Mouse (Mus musculus) bone marrow, adult 2 months (tissue): ENCODE measurements at regions not wholly inside any gene's neighbourhood (a gene's known extent, or its start where the extent isn't known, plus 50 kb on each side); places are given as distances from the start of the nearest gene placed in this dataset.

Source experiments
- H3K27ac ChIP-seq: fragments of 200-500 bp; 2 replicates; pipeline ENCODE4 v1.5.1; 2012; ENCODE audit warnings: low read depth, mild to moderate bottlenecking, control low read depth, inconsistent platforms, low read length; ENCODE audit not compliant: control insufficient read depth, poor library complexity, insufficient read depth
- H3K4me1 ChIP-seq: fragments of 200-500 bp; 2 replicates; pipeline ENCODE4 v1.6.1; 2011; ENCODE audit warnings: low read length; ENCODE audit not compliant: control insufficient read depth, insufficient read depth
- H3K4me3 ChIP-seq: fragments of 200-500 bp; replicated peaks from 2 replicates; pipeline ENCODE3; 2011; ENCODE audit warnings: mild to moderate bottlenecking, low read depth, low read length, control low read depth; ENCODE audit not compliant: control insufficient read depth
- CTCF ChIP-seq: fragments of 200-500 bp; IDR thresholded peaks from 2 replicates; pipeline ENCODE4 v1.5.1; 2011; ENCODE audit warnings: low read length, control low read depth; ENCODE audit not compliant: control insufficient read depth, insufficient read depth
- POLR2A ChIP-seq: fragments of 200-500 bp; IDR thresholded peaks from 2 replicates; pipeline ENCODE4 v1.6.1; 2011; ENCODE audit warnings: low read depth, mild to moderate bottlenecking, control low read depth, low read length, borderline replicate concordance; ENCODE audit not compliant: control insufficient read depth
- WGBS: fragments of 180-500 bp; shearing (Covaris S2); methylation state at CpG from one replicate; pipeline ENCODE4 v1.1.7; 2018; 5-methylcytosine and 5-hydroxymethylcytosine counted together

DNA sequence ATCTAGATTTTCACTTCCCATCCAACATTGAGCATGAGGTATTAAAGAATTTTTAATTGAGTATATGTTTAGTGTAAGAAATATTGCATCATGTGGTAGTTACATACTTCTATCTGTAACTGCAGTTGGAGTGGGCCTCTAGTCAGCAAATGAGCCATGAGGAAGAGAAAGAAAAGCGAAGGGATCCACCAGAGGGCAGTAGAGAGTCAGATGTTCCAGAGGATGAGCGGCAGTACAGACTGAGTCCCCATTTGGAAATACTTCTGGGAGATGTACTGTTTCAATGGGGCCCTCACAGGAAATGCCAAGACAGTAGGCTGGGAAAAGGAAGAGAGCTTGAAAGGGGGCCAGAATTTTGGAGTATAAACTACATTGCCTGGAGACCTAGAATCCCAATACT lies 221.2 kb downstream of the Myh15 start:
- WGBS, result 10% methylated on average over 2 of the region's 2 CpGs
- TF ChIP-seq CTCF (peak; percentile 47), POLR2A (no peak)

GRCm38 (mm10) chr16:49288096-49288714 lies 230.9 kb downstream of the Myh15 start:
- WGBS, result 81% methylated on average over 4 of the region's 4 CpGs
- H3K4me1 ChIP-seq, result no peaks in the 10 kb centered on the region
- TF ChIP-seq CTCF (no peak), POLR2A (no peak)
- no peak overlapping the region for H3K27ac ChIP-seq
- no peak overlapping the region for H3K4me3 ChIP-seq

More for the DNA sequence above, 221.2 kb downstream of the Myh15 start:
- no peak overlapping the region for H3K27ac ChIP-seq
- no peak overlapping the region for H3K4me3 ChIP-seq
- H3K4me1 ChIP-seq, result no peaks in the 10 kb centered on the region

- no peak overlapping the region for H3K27ac ChIP-seq
- 78% methylated on average over 10 of the region's 10 CpGs for WGBS
- no peak for TF ChIP-seq POLR2A
- TF ChIP-seq CTCF, result no peak
These were observed 232.2 kb downstream of the Myh15 start for GRCm38 (mm10) chr16:49289200-49290079.

GRCm38 (mm10) chr16:49303612-49304307 lies 246.5 kb downstream of the Myh15 start:
- no peak for TF ChIP-seq CTCF
- no peak for TF ChIP-seq POLR2A

More at GRCm38 (mm10) chr16:49289200-49290079, 232.2 kb downstream of the Myh15 start:
- H3K4me3 ChIP-seq, result no peak overlapping the region
- H3K4me1 ChIP-seq, result no peaks in the 10 kb centered on the region

GRCm38 (mm10) chr16:49304354-49304753 lies 247.1 kb downstream of the Myh15 start:
- WGBS, result 67% methylated on average over 2 of the region's 2 CpGs
- Histone ChIP-seq H3K4me3 (no peak overlapping the region), H3K27ac (no peak overlapping the region), H3K4me1 (no peaks in the 10 kb centered on the region)
- TF ChIP-seq POLR2A (no peak), CTCF (no peak)

More at GRCm38 (mm10) chr16:49303612-49304307, 246.5 kb downstream of the Myh15 start:
- 80% methylated on average over 6 of the region's 6 CpGs for WGBS
- Histone ChIP-seq H3K4me1 (no peaks in the 10 kb centered on the region), H3K4me3 (no peak overlapping the region), H3K27ac (no peak overlapping the region)

DNA sequence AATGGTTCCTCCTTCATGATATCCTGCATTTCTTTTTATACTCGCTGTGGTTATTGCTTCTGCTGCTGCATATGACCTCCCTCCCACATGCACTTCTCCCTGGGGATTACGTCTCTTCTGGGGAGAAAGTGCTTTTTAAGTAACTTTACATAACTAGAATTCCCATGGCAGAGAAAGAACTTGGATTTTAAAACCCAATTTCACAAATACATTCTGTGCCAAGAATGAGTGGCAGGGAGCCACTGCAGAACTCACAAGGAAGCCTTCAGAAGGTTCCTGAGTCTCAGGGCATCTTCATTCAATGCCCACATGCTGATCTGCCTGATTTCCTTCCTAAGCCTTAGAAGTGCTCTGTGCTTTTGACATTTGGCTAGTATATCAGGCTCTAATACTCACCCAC lies 259.8 kb downstream of the Myh15 start:
- H3K4me1 ChIP-seq, result no peaks in the 10 kb centered on the region
- H3K4me3 ChIP-seq, result no peak overlapping the region
- TF ChIP-seq CTCF (no peak), POLR2A (no peak)
- 64% methylated on average over 2 of the region's 2 CpGs for WGBS
- no peak overlapping the region for H3K27ac ChIP-seq

DNA sequence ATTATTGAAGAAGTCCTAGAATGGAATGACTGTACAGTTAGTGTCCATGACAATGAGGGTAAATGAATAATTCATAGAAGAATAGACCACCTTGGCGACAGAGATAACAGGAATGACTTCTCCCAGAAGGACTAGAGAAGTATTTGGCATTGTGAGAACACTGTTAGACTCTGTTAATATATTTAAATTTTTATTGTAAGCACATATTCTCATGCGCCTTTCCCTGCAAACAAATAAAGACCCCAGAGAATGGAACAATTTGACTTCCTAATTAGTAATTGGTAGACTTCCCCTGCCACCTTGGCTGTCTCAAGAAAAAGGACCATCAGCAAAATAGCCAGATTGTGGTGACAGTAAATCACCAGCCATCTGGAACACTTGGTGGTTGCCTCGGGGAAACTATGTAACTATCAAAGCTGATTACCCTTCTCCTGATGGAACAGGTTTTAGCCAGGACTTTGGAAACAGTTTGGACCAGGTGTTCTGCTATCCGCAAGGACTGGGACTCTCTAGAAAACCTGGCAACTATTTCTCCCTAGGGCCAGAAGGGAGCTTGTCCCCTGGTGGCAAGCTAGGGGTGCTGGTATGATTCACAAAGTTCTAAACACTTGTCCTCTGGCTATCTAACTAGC lies 261.9 kb downstream of the Myh15 start:
- H3K4me1 ChIP-seq, result no peaks in the 10 kb centered on the region
- 62% methylated on average over 4 of the region's 4 CpGs for WGBS
- H3K27ac ChIP-seq, result no peak overlapping the region
- no peak overlapping the region for H3K4me3 ChIP-seq
- no peak for TF ChIP-seq POLR2A
- no peak for TF ChIP-seq CTCF

DNA sequence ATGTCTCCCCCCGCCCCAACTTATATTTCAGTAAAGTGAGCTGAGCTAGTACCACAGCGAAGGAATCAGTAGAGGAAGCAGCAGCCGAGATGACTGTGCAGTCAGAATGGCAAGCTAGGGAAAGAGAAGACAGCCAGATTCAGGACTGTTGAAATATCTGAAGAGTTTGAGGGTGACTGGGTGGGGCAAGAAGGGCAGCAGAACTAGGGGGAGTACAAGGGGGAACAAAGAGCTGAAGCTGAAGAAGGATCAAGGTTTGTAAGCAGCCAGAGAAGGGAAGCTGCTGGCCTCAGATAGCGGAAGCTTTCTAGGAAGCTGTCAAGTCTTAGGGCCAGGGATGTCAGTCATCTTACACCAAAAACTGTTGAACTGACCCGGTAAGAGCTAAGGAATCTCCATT lies 262.5 kb downstream of the Myh15 start:
- Histone ChIP-seq H3K27ac (no peak overlapping the region), H3K4me1 (no peaks in the 10 kb centered on the region), H3K4me3 (no peak overlapping the region)
- TF ChIP-seq CTCF (no peak), POLR2A (no peak)
- WGBS, result 11% methylated on average over 5 of the region's 5 CpGs
